Mouse (Mus musculus) kidney, postnatal 36 days (tissue): ENCODE data around the gene Twsg1.
"Not testable (repeated sequence)": the region's sequence is repeated elsewhere in the genome, so short reads cannot be mapped to it uniquely, and the experiment has no call there.

ENCODE experiments used
- DNase-seq, 2 experiments: peaks; one replicate each; pipeline ENCODE4 v3.0.0; 2021 to 2022; ENCODE audit warnings: mixed read lengths in 2 of 2

The Twsg1 gene

GRCm38 (mm10) chr17:65950622-65951404 is at the start of gene Twsg1:
TSS of gene Twsg1 (minus strand) at chr17:65951226.
- DNase-seq = peak; percentile 96 to 99

GRCm38 (mm10) chr17:65988151-65988820 is 37.3 kb upstream of the Twsg1 start:
- DNase-seq = no peak

GRCm38 (mm10) chr17:65976720-65977119 is 25.7 kb upstream of the Twsg1 start:
- DNase-seq = not testable (repeated sequence)

GRCm38 (mm10) chr17:65967751-65968150 is 16.7 kb upstream of the Twsg1 start:
- DNase-seq = no peak

- DNase-seq = no peak
Measured at GRCm38 (mm10) chr17:65962263-65962662, 11.2 kb upstream of the Twsg1 start.

- DNase-seq = no peak
Measured at GRCm38 (mm10) chr17:65961606-65962136, 10.6 kb upstream of the Twsg1 start.

GRCm38 (mm10) chr17:65959011-65959410 is 8.0 kb upstream of the Twsg1 start:
- DNase-seq = no peak

GRCm38 (mm10) chr17:65958366-65958765 is 7.3 kb upstream of the Twsg1 start:
- no peak for DNase-seq

GRCm38 (mm10) chr17:65957782-65958325 is 6.8 kb upstream of the Twsg1 start:
- DNase-seq = no peak

- peak in 1 of 2 experiments; percentile 41 for DNase-seq
Measured at GRCm38 (mm10) chr17:65956993-65957781, 6.2 kb upstream of the Twsg1 start.

- DNase-seq = no peak
Measured at GRCm38 (mm10) chr17:65956140-65956539, 5.1 kb upstream of the Twsg1 start.

- no peak for DNase-seq
Measured at GRCm38 (mm10) chr17:65953959-65954358, 2.9 kb upstream of the Twsg1 start.

- DNase-seq = no peak
Measured at GRCm38 (mm10) chr17:65952083-65952482, 1.1 kb upstream of the Twsg1 start.

GRCm38 (mm10) chr17:65950183-65950582 is 843 bp downstream of the Twsg1 start:
- no peak for DNase-seq

GRCm38 (mm10) chr17:65947307-65947706 is 3.7 kb downstream of the Twsg1 start:
- peak; percentile 43 to 55 for DNase-seq

GRCm38 (mm10) chr17:65945420-65945819 is 5.6 kb downstream of the Twsg1 start:
- no peak for DNase-seq

GRCm38 (mm10) chr17:65942394-65942793 is 8.6 kb downstream of the Twsg1 start:
- DNase-seq = peak; percentile 62 to 64

GRCm38 (mm10) chr17:65941275-65941674 is 9.8 kb downstream of the Twsg1 start:
- DNase-seq = no peak

- peak in 1 of 2 experiments; percentile 49 for DNase-seq
Measured at GRCm38 (mm10) chr17:65940221-65940620, 10.8 kb downstream of the Twsg1 start.

- no peak for DNase-seq
Measured at GRCm38 (mm10) chr17:65939461-65940192, 11.4 kb downstream of the Twsg1 start.

- no peak for DNase-seq
Measured at GRCm38 (mm10) chr17:65937671-65938070, 13.4 kb downstream of the Twsg1 start.

- DNase-seq = peak in 1 of 2 experiments; percentile 36
Measured at GRCm38 (mm10) chr17:65933741-65934140, 17.3 kb downstream of the Twsg1 start.
